Mouse (Mus musculus): ENCODE results near the gene Nrxn2. TPM values are rescaled to one million over a fixed set of nuclear protein-coding genes. Genes with fewer than 3 reads are reported as not detected.

Nrxn2 gene
- polyA plus RNA-seq, 1 experiment from 2014 or later, result 1.3 TPM

DNA sequence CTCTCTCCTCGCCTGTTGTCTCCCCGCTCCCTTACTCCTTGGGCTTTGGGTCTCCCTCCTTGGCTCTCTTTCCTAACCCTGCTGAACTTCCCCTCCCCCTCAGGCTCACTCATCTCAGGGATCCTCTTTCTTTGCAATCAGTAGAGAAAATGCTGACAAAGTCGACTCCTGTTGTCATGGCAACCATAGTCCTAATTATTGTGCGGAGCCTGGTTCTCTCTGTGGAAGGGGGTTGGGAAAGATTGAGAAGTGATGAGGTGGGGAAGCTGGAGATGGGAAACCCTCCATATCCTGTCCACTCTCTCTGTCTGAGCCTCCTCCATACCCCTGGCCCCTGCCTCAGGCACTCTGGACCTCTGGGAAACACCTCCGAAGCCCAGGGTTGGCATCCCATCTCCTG is 100.1 kb downstream of the Nrxn2 start:
- DNase-seq (ENCODE audit: low spot score) (no peak), ATAC-seq (ENCODE audit: low FRiP score, low TSS enrichment) (no peak)
- no peaks in the 10 kb centered on the region for H3K27me3 ChIP-seq (ENCODE audit: control insufficient read depth, insufficient read depth, low read length)
- H3K4me1 ChIP-seq (replicated peaks; ENCODE audit: control insufficient read depth, insufficient read depth), result no peaks in the 10 kb centered on the region
- no peak overlapping the region for H3K4me3 ChIP-seq (ENCODE audit: low read depth, low read length)
- no peaks in the 10 kb centered on the region for H3K36me3 ChIP-seq (ENCODE audit: control insufficient read depth, insufficient read depth, low read length)
- H3K4me2 ChIP-seq (replicated peaks; ENCODE audit: low read depth), result no peak overlapping the region
- H3K9ac ChIP-seq (ENCODE audit: low read length), result no peak overlapping the region
- WGBS, result 44% methylated on average over 5 of the region's 5 CpGs
- H3K9me3 ChIP-seq (ENCODE audit: control insufficient read depth, low read length), result no peaks in the 10 kb centered on the region
- no peak overlapping the region for H3K27ac ChIP-seq (replicated peaks)
- TF ChIP-seq EP300 (optimal IDR thresholded peaks at IDR 0.05) (no peak), CTCF (IDR thresholded peaks at IDR 0.05; ENCODE audit: low read depth) (no peak)

DNA sequence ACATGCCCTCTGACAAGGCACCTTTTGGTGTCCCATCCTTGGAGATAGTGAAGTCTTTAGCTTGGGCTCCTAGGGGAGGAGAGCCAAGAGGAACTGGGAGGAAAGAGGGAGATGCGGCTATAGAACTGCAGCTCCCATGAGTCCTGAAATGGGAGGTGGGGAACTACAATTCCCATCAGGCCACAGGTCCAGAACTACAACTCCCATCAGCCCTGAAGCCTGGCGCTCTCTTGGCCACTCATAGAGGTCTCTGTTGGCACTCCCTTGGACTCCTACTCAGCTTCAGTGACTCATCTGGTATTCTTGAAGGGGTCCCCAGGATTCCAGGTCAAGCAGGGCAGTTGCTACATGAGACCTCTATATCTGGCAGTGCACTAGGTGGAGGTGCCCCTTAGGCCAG is 101.0 kb downstream of the Nrxn2 start:
- H3K9me3 ChIP-seq (ENCODE audit: control insufficient read depth, low read length), result no peaks in the 10 kb centered on the region
- ATAC-seq (ENCODE audit: low FRiP score, low TSS enrichment) (no peak), DNase-seq (ENCODE audit: low spot score) (no peak)
- 56% methylated on average over 2 of the region's 2 CpGs for WGBS
- no peak overlapping the region for H3K27ac ChIP-seq (replicated peaks)
- H3K4me2 ChIP-seq (replicated peaks; ENCODE audit: low read depth), result no peak overlapping the region
- H3K27me3 ChIP-seq (ENCODE audit: control insufficient read depth, insufficient read depth, low read length), result no peaks in the 10 kb centered on the region
- no peaks in the 10 kb centered on the region for H3K36me3 ChIP-seq (ENCODE audit: control insufficient read depth, insufficient read depth, low read length)
- TF ChIP-seq CTCF (IDR thresholded peaks at IDR 0.05; ENCODE audit: low read depth) (no peak), EP300 (optimal IDR thresholded peaks at IDR 0.05) (no peak)
- H3K4me1 ChIP-seq (replicated peaks; ENCODE audit: control insufficient read depth, insufficient read depth), result no peaks in the 10 kb centered on the region
- H3K4me3 ChIP-seq (ENCODE audit: low read depth, low read length), result no peak overlapping the region
- H3K9ac ChIP-seq (ENCODE audit: low read length), result no peak overlapping the region

GRCm38 (mm10) chr19:6521630-6522029 is 103.1 kb downstream of the Nrxn2 start:
- TF ChIP-seq EP300 (optimal IDR thresholded peaks at IDR 0.05) (no peak), CTCF (IDR thresholded peaks at IDR 0.05; ENCODE audit: low read depth) (no peak)
- WGBS, result 78% methylated on average over 3 of the region's 3 CpGs
- Histone ChIP-seq H3K9ac (ENCODE audit: low read length) (no peak overlapping the region), H3K4me1 (replicated peaks; ENCODE audit: control insufficient read depth, insufficient read depth) (no peaks in the 10 kb centered on the region), H3K9me3 (ENCODE audit: control insufficient read depth, low read length) (no peaks in the 10 kb centered on the region), H3K4me2 (replicated peaks; ENCODE audit: low read depth) (no peak overlapping the region), H3K36me3 (ENCODE audit: control insufficient read depth, insufficient read depth, low read length) (no peaks in the 10 kb centered on the region), H3K27me3 (ENCODE audit: control insufficient read depth, insufficient read depth, low read length) (no peaks in the 10 kb centered on the region), H3K27ac (replicated peaks) (no peak overlapping the region), H3K4me3 (ENCODE audit: low read depth, low read length) (no peak overlapping the region)
- DNase-seq (ENCODE audit: low spot score), result no peak
- ATAC-seq (ENCODE audit: low FRiP score, low TSS enrichment), result no peak

GRCm38 (mm10) chr19:6522289-6522688 is 103.8 kb downstream of the Nrxn2 start:
- Histone ChIP-seq H3K27ac (replicated peaks) (no peak overlapping the region), H3K4me1 (replicated peaks; ENCODE audit: control insufficient read depth, insufficient read depth) (no peaks in the 10 kb centered on the region), H3K27me3 (ENCODE audit: control insufficient read depth, insufficient read depth, low read length) (no peaks in the 10 kb centered on the region), H3K9me3 (ENCODE audit: control insufficient read depth, low read length) (no peaks in the 10 kb centered on the region), H3K9ac (ENCODE audit: low read length) (no peak overlapping the region), H3K4me2 (replicated peaks; ENCODE audit: low read depth) (no peak overlapping the region), H3K36me3 (ENCODE audit: control insufficient read depth, insufficient read depth, low read length) (no peaks in the 10 kb centered on the region), H3K4me3 (ENCODE audit: low read depth, low read length) (no peak overlapping the region)
- ATAC-seq (ENCODE audit: low FRiP score, low TSS enrichment) (no peak), DNase-seq (ENCODE audit: low spot score) (no peak)
- 86% methylated on average over 14 of the region's 14 CpGs for WGBS
- no peak for TF ChIP-seq EP300 (optimal IDR thresholded peaks at IDR 0.05)
- no peak for TF ChIP-seq CTCF (IDR thresholded peaks at IDR 0.05; ENCODE audit: low read depth)

DNA sequence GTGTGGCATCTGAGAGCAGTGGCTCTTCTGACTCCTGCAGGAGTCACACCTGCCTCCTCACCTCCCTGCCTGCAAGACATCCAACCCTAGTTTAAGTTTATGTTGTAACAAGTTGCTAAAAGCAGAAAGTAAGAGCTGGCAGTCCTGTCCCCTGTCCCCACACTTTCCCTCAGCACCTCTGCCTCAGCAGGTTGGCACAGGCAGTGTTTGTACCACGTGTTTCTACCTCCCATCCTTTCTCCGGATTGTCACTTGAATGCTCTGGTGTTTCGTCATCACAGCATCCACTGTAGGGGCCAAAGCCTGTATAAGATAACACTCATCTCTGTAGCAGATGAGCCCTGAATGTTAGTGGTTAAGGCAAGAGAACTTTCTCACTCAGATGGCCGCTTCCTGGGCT is 106.5 kb downstream of the Nrxn2 start:
- 62% methylated on average over 4 of the region's 4 CpGs for WGBS

DNA sequence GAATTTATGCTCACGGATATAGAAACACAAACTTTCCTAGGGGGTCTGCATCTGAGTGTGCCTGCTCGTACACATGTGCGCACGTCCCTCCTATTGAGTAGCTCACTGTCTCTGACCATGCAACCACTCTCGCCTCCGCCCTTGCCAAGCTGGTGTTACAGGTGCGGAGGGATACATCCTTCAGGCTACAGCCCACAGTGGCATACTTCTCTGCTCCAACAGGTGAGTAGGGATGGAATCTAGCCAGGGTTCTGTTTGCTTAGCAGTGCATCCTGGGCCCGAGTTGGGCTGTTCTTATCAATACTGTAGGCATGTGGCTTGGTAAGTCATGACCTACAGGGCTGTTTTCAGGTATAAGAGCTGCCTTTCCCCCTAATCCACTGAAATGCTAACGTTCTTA is 107.5 kb downstream of the Nrxn2 start:
- Histone ChIP-seq H3K9ac (ENCODE audit: low read length) (no peak overlapping the region), H3K4me2 (replicated peaks; ENCODE audit: low read depth) (no peak overlapping the region), H3K4me3 (ENCODE audit: low read depth, low read length) (no peak overlapping the region), H3K36me3 (ENCODE audit: control insufficient read depth, insufficient read depth, low read length) (no peaks in the 10 kb centered on the region), H3K9me3 (ENCODE audit: control insufficient read depth, low read length) (no peaks in the 10 kb centered on the region), H3K27me3 (ENCODE audit: control insufficient read depth, insufficient read depth, low read length) (no peaks in the 10 kb centered on the region), H3K27ac (replicated peaks) (no peak overlapping the region), H3K4me1 (replicated peaks; ENCODE audit: control insufficient read depth, insufficient read depth) (no peaks in the 10 kb centered on the region)
- DNase-seq (ENCODE audit: low spot score), result no peak
- ATAC-seq (ENCODE audit: low FRiP score, low TSS enrichment), result no peak
- TF ChIP-seq CTCF (IDR thresholded peaks at IDR 0.05; ENCODE audit: low read depth) (no peak), EP300 (optimal IDR thresholded peaks at IDR 0.05) (no peak)
- 82% methylated on average over 9 of the region's 9 CpGs for WGBS

More for the DNA sequence above, 106.5 kb downstream of the Nrxn2 start:
- H3K9ac ChIP-seq (ENCODE audit: low read length), result no peak overlapping the region
- H3K4me2 ChIP-seq (replicated peaks; ENCODE audit: low read depth), result no peak overlapping the region
- no peaks in the 10 kb centered on the region for H3K4me1 ChIP-seq (replicated peaks; ENCODE audit: control insufficient read depth, insufficient read depth)
- H3K4me3 ChIP-seq (ENCODE audit: low read depth, low read length), result no peak overlapping the region
- H3K36me3 ChIP-seq (ENCODE audit: control insufficient read depth, insufficient read depth, low read length), result no peaks in the 10 kb centered on the region
- no peak for TF ChIP-seq EP300 (optimal IDR thresholded peaks at IDR 0.05)
- TF ChIP-seq CTCF (IDR thresholded peaks at IDR 0.05; ENCODE audit: low read depth), result no peak
- no peak for ATAC-seq (ENCODE audit: low FRiP score, low TSS enrichment)
- no peaks in the 10 kb centered on the region for H3K9me3 ChIP-seq (ENCODE audit: control insufficient read depth, low read length)
- no peak overlapping the region for H3K27ac ChIP-seq (replicated peaks)
- no peak for DNase-seq (ENCODE audit: low spot score)
- H3K27me3 ChIP-seq (ENCODE audit: control insufficient read depth, insufficient read depth, low read length), result no peaks in the 10 kb centered on the region
